Mouse (Mus musculus) left cerebral cortex, postnatal 25 days (tissue): ENCODE results near the gene Scaf11. TPM values are rescaled to one million over a fixed set of nuclear protein-coding genes. Genes with fewer than 3 reads are reported as not detected.

Experiments
- DNase-seq, 2 experiments: peaks; one replicate each; pipeline ENCODE4 v3.0.0; 2022; ENCODE audit warnings: low spot score in 2 of 2, mixed read lengths in 1 of 2
- intact Hi-C: fragments of 180-260 bp; cut with DNase I; formaldehyde crosslinking; loops from one replicate; pipeline ENCODE4 v1.15.1; 2025
- total RNA-seq, 2 experiments: library from RNA; stranded (reverse); gene quantifications; 2 replicates each; pipeline ENCODE4 v1.2.3; 2021

The Scaf11 gene
- total RNA-seq, 2 experiments from 2014 or later: 44.8 to 47.8 TPM

GRCm38 (mm10) chr15:96408717-96409121, 51.9 kb downstream of the Scaf11 start:
- peak in 1 of 2 experiments; percentile 77 for DNase-seq
- intact Hi-C loops: no loop called here

DNA sequence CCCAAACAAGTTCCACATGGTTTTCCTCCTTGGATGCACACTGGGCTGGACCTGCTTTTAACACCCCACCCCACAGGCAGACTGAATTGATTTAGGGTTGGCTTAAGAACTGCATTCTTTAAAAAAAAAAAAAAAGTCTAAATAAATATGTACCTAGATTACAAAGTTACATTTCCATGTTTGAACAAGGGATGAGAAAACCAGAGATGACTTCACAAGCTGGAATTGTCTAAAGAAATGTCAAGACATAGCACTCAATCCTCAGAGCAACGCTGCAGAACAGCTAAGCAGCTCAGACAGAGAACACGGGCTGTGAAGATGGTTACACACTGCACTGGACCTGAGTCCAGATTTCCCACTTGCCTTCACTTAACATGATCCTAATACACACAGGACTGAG, 53.5 kb downstream of the Scaf11 start:
- intact Hi-C loops: no loop called here
- no peak for DNase-seq

DNA sequence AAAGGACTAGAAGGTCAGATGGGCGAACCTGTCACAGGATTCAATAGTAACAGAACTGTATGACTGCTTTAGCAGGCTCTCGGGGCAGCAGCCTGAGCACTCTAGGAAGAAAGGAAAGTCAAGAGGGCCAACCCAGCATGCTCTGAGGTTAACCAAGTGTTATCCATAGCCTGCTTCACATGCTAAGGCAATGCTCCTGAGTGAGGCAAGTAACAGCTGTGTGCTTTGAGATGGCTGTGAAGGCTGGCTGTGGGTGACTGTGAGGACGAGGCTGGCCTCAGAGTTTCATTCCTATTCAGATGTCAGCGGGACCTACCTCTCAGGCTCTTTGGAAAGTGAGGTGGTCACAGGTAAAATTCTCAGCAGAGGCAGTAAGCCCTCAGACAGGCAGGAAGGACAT, 54.4 kb downstream of the Scaf11 start:
- intact Hi-C loops: no loop called here
- no peak for DNase-seq

GRCm38 (mm10) chr15:96405548-96405947, 55.1 kb downstream of the Scaf11 start:
- intact Hi-C loops: no loop called here
- peak in 1 of 2 experiments; percentile 73 for DNase-seq

GRCm38 (mm10) chr15:96398333-96398732, 62.3 kb downstream of the Scaf11 start:
- DNase-seq: peak; percentile 38 to 68
- intact Hi-C loops: no loop called here

GRCm38 (mm10) chr15:96396641-96397344, 63.9 kb downstream of the Scaf11 start:
- DNase-seq: no peak
- intact Hi-C loops: no loop called here

- no peak for DNase-seq
- intact Hi-C loops: no loop called here
These were observed 65.6 kb downstream of the Scaf11 start for GRCm38 (mm10) chr15:96395071-96395470.

DNA sequence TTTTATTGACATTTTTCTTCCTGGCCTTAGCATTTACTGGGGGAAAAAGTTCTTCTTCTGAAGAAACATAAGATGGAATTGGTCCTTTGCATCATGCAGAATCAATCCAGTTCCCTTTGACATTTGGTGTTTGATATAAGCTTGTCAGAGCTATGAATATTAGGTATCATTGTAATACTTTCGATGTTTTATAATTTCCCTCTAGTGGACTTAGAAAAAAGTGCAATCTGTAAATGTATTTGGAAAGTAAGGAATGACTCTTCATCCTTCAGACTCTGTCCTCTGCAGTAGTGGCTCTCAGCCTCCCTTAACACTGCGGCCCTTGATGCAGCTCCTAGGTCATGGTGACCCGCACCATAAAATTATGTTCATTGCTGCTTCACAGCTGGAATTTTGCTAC, 67.8 kb downstream of the Scaf11 start:
- intact Hi-C loops: no loop called here
- DNase-seq: no peak

- intact Hi-C loops: no loop called here
- peak in 1 of 2 experiments; percentile 64 for DNase-seq
These were observed 72.1 kb downstream of the Scaf11 start for GRCm38 (mm10) chr15:96388565-96388964.

- DNase-seq: no peak
- intact Hi-C loops: no loop called here
These were observed 78.4 kb downstream of the Scaf11 start for GRCm38 (mm10) chr15:96382223-96382622.

DNA sequence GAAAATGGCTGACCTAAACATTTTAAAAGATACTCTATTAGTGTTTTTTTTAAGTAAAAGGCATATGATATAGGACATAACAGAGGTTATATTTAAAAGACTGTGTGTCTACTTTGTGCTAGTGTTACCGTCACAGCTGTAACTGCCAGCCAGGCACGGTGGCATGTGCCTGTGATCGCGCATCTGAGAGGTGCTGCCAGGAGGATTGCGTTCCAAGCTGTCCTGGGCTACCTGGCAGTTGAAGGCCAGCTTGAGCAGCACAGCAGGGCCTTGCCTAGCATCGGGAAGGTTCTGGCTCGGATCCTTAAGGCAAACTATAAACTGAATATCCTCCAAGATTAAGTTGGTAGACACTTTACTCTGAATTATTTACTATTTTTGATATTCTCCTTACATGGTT, 82.9 kb downstream of the Scaf11 start:
- intact Hi-C loops: no loop called here

GRCm38 (mm10) chr15:96377263-96377662, 83.4 kb downstream of the Scaf11 start:
- intact Hi-C loops: no loop called here
- DNase-seq: no peak

More for the DNA sequence above, 82.9 kb downstream of the Scaf11 start:
- no peak for DNase-seq

GRCm38 (mm10) chr15:96376214-96376613, 84.4 kb downstream of the Scaf11 start:
- intact Hi-C loops: no loop called here

GRCm38 (mm10) chr15:96373161-96373560, 87.5 kb downstream of the Scaf11 start:
- intact Hi-C loops: no loop called here
- no peak for DNase-seq

More at GRCm38 (mm10) chr15:96376214-96376613, 84.4 kb downstream of the Scaf11 start:
- no peak for DNase-seq

GRCm38 (mm10) chr15:96372628-96373027, 88.0 kb downstream of the Scaf11 start:
- intact Hi-C loops: no loop called here
- no peak for DNase-seq

GRCm38 (mm10) chr15:96371311-96371710, 89.3 kb downstream of the Scaf11 start:
- intact Hi-C loops: no loop called here
- DNase-seq: no peak

- DNase-seq: no peak
- intact Hi-C loops: no loop called here
These were observed 94.3 kb downstream of the Scaf11 start for GRCm38 (mm10) chr15:96366176-96366963.

DNA sequence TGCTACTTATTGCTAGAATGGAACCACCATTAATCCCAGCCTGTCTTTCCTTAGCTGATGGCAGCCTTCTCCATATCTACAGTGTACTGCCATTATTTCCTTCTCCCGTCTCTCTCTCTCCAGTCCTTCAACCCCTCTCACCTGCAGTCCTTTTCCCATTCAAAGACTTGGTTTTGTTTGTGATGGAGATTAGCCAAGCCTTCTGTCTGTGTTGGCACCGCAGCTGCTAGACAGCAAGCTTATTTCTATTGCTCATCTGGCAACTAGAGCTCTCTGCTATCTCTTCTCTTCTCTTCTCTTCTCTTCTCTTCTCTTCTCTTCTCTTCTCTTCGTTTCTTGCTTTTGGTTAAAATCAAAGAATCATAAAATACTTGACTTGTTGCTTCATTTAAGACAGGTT, 95.3 kb downstream of the Scaf11 start:
- intact Hi-C loops: no loop called here
- DNase-seq: no peak
